Mouse (Mus musculus) intestine, embryonic 15.5 days (tissue): ENCODE results near the gene Snai3. TPM values are rescaled to one million over a fixed set of nuclear protein-coding genes. Genes with fewer than 3 reads are reported as not detected.

Source experiments
- ATAC-seq: fragments of 200-750 bp; cut with Nextera tagmentation; 2 replicates; pipeline ENCODE4 v1.8.0; 2017; ENCODE audit warnings: moderate TSS enrichment, moderate library complexity
- H3K27ac ChIP-seq: fragments of 300-500 bp; sonication (generic); 2 replicates; pipeline ENCODE4 v1.5.1; 2015; ENCODE audit warnings: mild to moderate bottlenecking, inconsistent platforms
- H3K27me3 ChIP-seq: fragments of 300-500 bp; sonication (generic); replicated peaks from 2 replicates; pipeline ENCODE4 v1.6.1; 2015; ENCODE audit warnings: inconsistent platforms
- H3K36me3 ChIP-seq: fragments of 300-500 bp; sonication (generic); 2 replicates; pipeline ENCODE4 v1.6.1; 2015; ENCODE audit warnings: inconsistent platforms
- H3K4me1 ChIP-seq: fragments of 300-500 bp; sonication (generic); replicated peaks from 2 replicates; pipeline ENCODE4 v1.6.1; 2015; ENCODE audit warnings: inconsistent platforms
- H3K4me2 ChIP-seq: fragments of 300-500 bp; sonication (generic); replicated peaks from 2 replicates; pipeline ENCODE4 v1.6.1; 2015; ENCODE audit warnings: mild to moderate bottlenecking, inconsistent platforms
- H3K4me3 ChIP-seq: fragments of 300-500 bp; sonication (generic); replicated peaks from 2 replicates; pipeline ENCODE4 v1.5.1; 2015; ENCODE audit warnings: inconsistent platforms
- H3K9ac ChIP-seq: fragments of 300-500 bp; sonication (generic); 2 replicates; pipeline ENCODE4 v1.6.1; 2015; ENCODE audit warnings: inconsistent platforms
- H3K9me3 ChIP-seq: fragments of 300-500 bp; sonication (generic); 2 replicates; pipeline ENCODE4 v1.6.1; 2016; ENCODE audit warnings: inconsistent platforms
- WGBS: fragments of 180-500 bp; shearing (Covaris S2); methylation state at CpG from one replicate; pipeline ENCODE4 v1.1.7; 2015; 5-methylcytosine and 5-hydroxymethylcytosine counted together
- polyA plus RNA-seq: library from polyadenylated mRNA; unstranded; fragments of >200 nt; fragmentation: Nextera tagmentation; extraction: Ambion mirVana; gene quantifications from 2 replicates; pipeline ENCODE4 v1.2.1, GENCODE M21; 2015

Snai3 gene
- polyA plus RNA-seq: 0.57 and 0.86 TPM in 2 replicates

- Histone ChIP-seq H3K9me3 (no peaks in the 10 kb centered on the region), H3K4me2 (peak within 1 kb of the TSS; percentile 89), H3K36me3 (peaks cover 2% of the 10 kb centered on the region; the same call in 1 of the 2 replicates), H3K27ac (no peak within 1 kb of the TSS), H3K9ac (peak within 1 kb of the TSS; percentile 42), H3K4me3 (peak within 1 kb of the TSS; percentile 39), H3K4me1 (peaks cover 22% of the 10 kb centered on the region), H3K27me3 (peaks cover 29% of the 10 kb centered on the region)
- peak; percentile 96 for ATAC-seq
- 2% methylated on average over 56 of the region's 56 CpGs for WGBS
Measured at GRCm38 (mm10) chr8:122460524-122461472, at the start of gene Snai3. TSS of gene Snai3 (minus strand) at chr8:122460733.

GRCm38 (mm10) chr8:122500856-122501255 lies 40.3 kb upstream of the Snai3 start:
- Histone ChIP-seq H3K4me2 (no peak overlapping the region), H3K4me1 (no peaks in the 10 kb centered on the region), H3K27ac (no peak overlapping the region), H3K36me3 (peaks cover 26% of the 10 kb centered on the region), H3K4me3 (no peak overlapping the region), H3K9me3 (no peaks in the 10 kb centered on the region), H3K9ac (no peak overlapping the region), H3K27me3 (no peaks in the 10 kb centered on the region)
- ATAC-seq: peak; percentile 71
- WGBS: 31% methylated on average over 10 of the region's 10 CpGs

- Histone ChIP-seq H3K27ac (no peak overlapping the region), H3K9ac (no peak overlapping the region), H3K27me3 (no peaks in the 10 kb centered on the region), H3K36me3 (peaks cover 38% of the 10 kb centered on the region), H3K4me1 (no peaks in the 10 kb centered on the region), H3K4me2 (no peak overlapping the region), H3K4me3 (no peak overlapping the region), H3K9me3 (no peaks in the 10 kb centered on the region)
- WGBS: 75% methylated on average over 17 of the region's 17 CpGs
- ATAC-seq: no peak
Measured at GRCm38 (mm10) chr8:122497912-122498311, 37.4 kb upstream of the Snai3 start.

- WGBS: 84% methylated on average over 12 of the region's 12 CpGs
- Histone ChIP-seq H3K9ac (no peak overlapping the region), H3K9me3 (no peaks in the 10 kb centered on the region), H3K4me1 (no peaks in the 10 kb centered on the region), H3K4me2 (no peak overlapping the region), H3K36me3 (peaks cover 43% of the 10 kb centered on the region), H3K27me3 (no peaks in the 10 kb centered on the region), H3K27ac (no peak overlapping the region), H3K4me3 (no peak overlapping the region)
- no peak for ATAC-seq
Measured at GRCm38 (mm10) chr8:122497016-122497734, 36.6 kb upstream of the Snai3 start.

- peaks cover 69% of the 10 kb centered on the region for H3K36me3 ChIP-seq
- no peak for ATAC-seq
Measured at GRCm38 (mm10) chr8:122488387-122488786, 27.9 kb upstream of the Snai3 start.

GRCm38 (mm10) chr8:122484831-122485230 lies 24.3 kb upstream of the Snai3 start:
- WGBS: 88% methylated on average over 12 of the region's 12 CpGs
- ATAC-seq: no peak

More at GRCm38 (mm10) chr8:122488387-122488786, 27.9 kb upstream of the Snai3 start:
- Histone ChIP-seq H3K9ac (no peak overlapping the region), H3K27me3 (no peaks in the 10 kb centered on the region), H3K4me1 (no peaks in the 10 kb centered on the region), H3K27ac (no peak overlapping the region), H3K4me2 (no peak overlapping the region), H3K4me3 (no peak overlapping the region), H3K9me3 (no peaks in the 10 kb centered on the region)
- 95% methylated on average over 9 of the region's 9 CpGs for WGBS

GRCm38 (mm10) chr8:122483877-122484276 lies 23.3 kb upstream of the Snai3 start:
- H3K4me3 ChIP-seq: no peak overlapping the region
- no peaks in the 10 kb centered on the region for H3K9me3 ChIP-seq
- no peaks in the 10 kb centered on the region for H3K4me1 ChIP-seq
- no peak overlapping the region for H3K27ac ChIP-seq
- H3K9ac ChIP-seq: no peak overlapping the region
- no peak for ATAC-seq
- no peak overlapping the region for H3K4me2 ChIP-seq
- 94% methylated on average over 7 of the region's 7 CpGs for WGBS
- no peaks in the 10 kb centered on the region for H3K27me3 ChIP-seq
- peaks cover 82% of the 10 kb centered on the region for H3K36me3 ChIP-seq

More at GRCm38 (mm10) chr8:122484831-122485230, 24.3 kb upstream of the Snai3 start:
- Histone ChIP-seq H3K9ac (no peak overlapping the region), H3K4me3 (no peak overlapping the region), H3K4me1 (no peaks in the 10 kb centered on the region), H3K36me3 (peaks cover 83% of the 10 kb centered on the region), H3K27me3 (no peaks in the 10 kb centered on the region), H3K9me3 (no peaks in the 10 kb centered on the region), H3K27ac (no peak overlapping the region), H3K4me2 (no peak overlapping the region)

- Histone ChIP-seq H3K27me3 (no peaks in the 10 kb centered on the region), H3K27ac (no peak overlapping the region), H3K9ac (no peak overlapping the region), H3K36me3 (peaks cover 77% of the 10 kb centered on the region), H3K4me2 (no peak overlapping the region), H3K9me3 (no peaks in the 10 kb centered on the region), H3K4me1 (no peaks in the 10 kb centered on the region; the same call in 1 of the 2 replicates), H3K4me3 (no peak overlapping the region)
- WGBS: 91% methylated on average over 8 of the region's 8 CpGs
- ATAC-seq: no peak
Measured at GRCm38 (mm10) chr8:122482448-122482847, 21.9 kb upstream of the Snai3 start.

- under 1% methylated on average over 97 of the region's 103 CpGs for WGBS
- ATAC-seq: peak; percentile 97
- Histone ChIP-seq H3K27me3 (no peaks in the 10 kb centered on the region), H3K9ac (peak within 1 kb of the TSS; percentile 96), H3K4me1 (peaks cover 12% of the 10 kb centered on the region), H3K9me3 (no peaks in the 10 kb centered on the region), H3K36me3 (peaks cover 13% of the 10 kb centered on the region), H3K27ac (peak within 1 kb of the TSS; percentile 77), H3K4me3 (peak within 1 kb of the TSS; percentile 100), H3K4me2 (peak within 1 kb of the TSS; percentile 88)
Measured at GRCm38 (mm10) chr8:122475580-122476320, 15.2 kb upstream of the Snai3 start, which contains the start of the genes Rnf166 and Ctu2. TSS of gene Rnf166 (minus strand) at chr8:122476064. TSS of gene Ctu2 (plus strand) at chr8:122476143.

GRCm38 (mm10) chr8:122474951-122475560 lies 14.5 kb upstream of the Snai3 start:
- Histone ChIP-seq H3K27ac (no peak overlapping the region; the same call in 1 of the 2 replicates), H3K27me3 (no peaks in the 10 kb centered on the region), H3K4me1 (peaks cover 12% of the 10 kb centered on the region), H3K9me3 (no peaks in the 10 kb centered on the region), H3K4me3 (peak overlapping the region; percentile 100), H3K9ac (peak overlapping the region; percentile 96), H3K36me3 (peaks cover 11% of the 10 kb centered on the region; the same call in 1 of the 2 replicates), H3K4me2 (peak overlapping the region; percentile 88)
- 7% methylated on average over 16 of the region's 16 CpGs for WGBS
- 0 out of 2 replicates have a peak, but pooled peaks have one; percentile 18 for ATAC-seq

- WGBS: 84% methylated on average over 8 of the region's 8 CpGs
- no peak overlapping the region for H3K4me2 ChIP-seq
- peaks cover 12% of the 10 kb centered on the region for H3K4me1 ChIP-seq
- H3K27me3 ChIP-seq: no peaks in the 10 kb centered on the region
- H3K36me3 ChIP-seq: 0 out of 2 replicates have a peak, but pooled peaks cover 3% of the 10 kb centered on the region
- H3K9me3 ChIP-seq: no peaks in the 10 kb centered on the region
- no peak overlapping the region for H3K4me3 ChIP-seq
- no peak overlapping the region for H3K9ac ChIP-seq
- no peak for ATAC-seq
- H3K27ac ChIP-seq: no peak overlapping the region
Measured at GRCm38 (mm10) chr8:122473911-122474421, 13.4 kb upstream of the Snai3 start.
